Comparison of ENCODE assay signal across 9 mouse cellular contexts in the genomic region with DNA sequence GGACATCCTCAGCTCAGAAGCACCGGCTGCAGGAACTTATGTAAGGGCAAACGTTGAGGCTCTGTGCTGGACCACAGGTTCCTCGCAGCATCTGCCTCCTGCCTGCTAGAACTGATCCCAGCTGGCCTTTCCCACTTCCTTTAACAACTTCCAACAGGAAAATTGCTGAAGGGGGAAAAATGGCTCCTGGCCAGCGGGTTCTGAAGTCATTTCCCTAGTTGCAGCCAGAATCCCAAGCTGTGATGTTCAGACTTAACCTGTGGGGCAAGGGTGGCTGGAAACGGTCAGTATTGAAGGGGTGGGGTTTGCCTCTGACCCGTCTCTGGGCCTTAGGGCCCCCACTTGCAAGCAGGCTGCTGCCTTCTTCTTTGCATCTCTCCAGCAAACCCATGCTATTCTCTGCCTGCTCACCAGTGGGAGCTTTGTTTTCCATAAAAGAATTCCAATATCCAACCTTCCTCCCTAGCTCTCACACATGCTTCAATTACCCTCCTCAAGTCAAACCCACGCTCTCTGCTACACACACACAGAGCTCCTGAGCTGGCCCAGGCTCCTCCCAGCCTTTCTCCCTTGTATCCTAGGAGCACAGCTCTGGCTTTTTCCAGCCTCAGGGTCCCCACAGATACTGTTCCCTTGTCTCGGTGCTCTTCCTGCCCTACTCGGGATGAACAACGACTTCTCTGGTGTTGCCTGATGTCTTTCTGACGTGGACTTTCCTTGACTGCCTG.
DNase-seq lines count a peak whose midpoint lies in the region; ATAC-seq lines count a peak whose summit lies in the region.
"Had no signal": no experiment of that assay in that cellular context is flagged by ENCODE, and none has a peak within 500 bp of the region (broad histone marks: within the 10 kb centered on the region; RNA-seq: fewer than 3 reads in every experiment).

No protein-coding gene starts in this region.

- ATAC-seq in heart, embryonic 15.5 days (replicated peaks; ENCODE audit: insufficient number of reproducible peaks, insufficient read depth, low FRiP score, low read depth): peak; percentile 50; the same call in 1 of the 2 replicates
- no peak for ATAC-seq in megakaryocyte-erythroid progenitor cell, adult 5-6 weeks (replicated peaks; ENCODE audit: low FRiP score, low TSS enrichment, poor library complexity, severe bottlenecking)
- ATAC-seq in forebrain, embryonic 15.5 days (replicated peaks): no peak

- DNase-seq in ovary, postnatal 14 days (ENCODE audit: low spot score): peak; percentile 38
- DNase-seq in ovary, adult 18-20 months (ENCODE audit: low spot score): no peak
- no peak for DNase-seq in limb, embryonic 10.5 days (ENCODE audit: low spot score)
- DNase-seq in testis, postnatal 14 days (ENCODE audit: low spot score): no peak
- no peak for DNase-seq in cerebellum, adult 11-12 months

- no peaks in the 10 kb centered on the region for H3K27me3 ChIP-seq in heart, embryonic 15.5 days
- H3K27me3 ChIP-seq in limb, embryonic 10.5 days (ENCODE audit: low read depth, poor library complexity, severe bottlenecking): no peaks in the 10 kb centered on the region
- no peaks in the 10 kb centered on the region for H3K27me3 ChIP-seq in forebrain, embryonic 15.5 days
- H3K27me3 ChIP-seq: hindbrain, embryonic 15.5 days had no signal

- no peaks in the 10 kb centered on the region for H3K36me3 ChIP-seq in heart, embryonic 15.5 days
- no peaks in the 10 kb centered on the region for H3K36me3 ChIP-seq in limb, embryonic 10.5 days
- no peaks in the 10 kb centered on the region for H3K36me3 ChIP-seq in forebrain, embryonic 15.5 days
- H3K36me3 ChIP-seq: hindbrain, embryonic 15.5 days had no signal

- no peaks in the 10 kb centered on the region for H3K9me3 ChIP-seq in heart, embryonic 15.5 days (replicated peaks)
- H3K9me3 ChIP-seq in limb, embryonic 10.5 days (replicated peaks): no peaks in the 10 kb centered on the region
- no peaks in the 10 kb centered on the region for H3K9me3 ChIP-seq in forebrain, embryonic 15.5 days
- H3K9me3 ChIP-seq: hindbrain, embryonic 15.5 days had no signal

- H3K4me3 ChIP-seq in heart, embryonic 15.5 days: no peak overlapping the region
- no peak overlapping the region for H3K4me3 ChIP-seq in limb, embryonic 10.5 days
- no peak overlapping the region for H3K4me3 ChIP-seq in forebrain, embryonic 15.5 days
- H3K4me3 ChIP-seq: hindbrain, embryonic 15.5 days had no signal

- WGBS in heart, embryonic 15.5 days: 59% methylated on average over 11 of the region's 11 CpGs
- WGBS in limb, embryonic 10.5 days: 79% methylated on average over 11 of the region's 11 CpGs
- 69% methylated on average over 11 of the region's 11 CpGs for WGBS in forebrain, embryonic 15.5 days

- peak overlapping the region; percentile 75 for H3K27ac ChIP-seq in heart, embryonic 15.5 days
- peak overlapping the region; percentile 11; the same call in 1 of the 2 replicates for H3K27ac ChIP-seq in limb, embryonic 10.5 days
- H3K27ac ChIP-seq in forebrain, embryonic 15.5 days (replicated peaks): no peak overlapping the region; the same call in 1 of the 2 replicates
- H3K27ac ChIP-seq: hindbrain, embryonic 15.5 days had no signal

- no peak overlapping the region for H3K4me2 ChIP-seq in heart, embryonic 15.5 days
- H3K4me2 ChIP-seq in forebrain, embryonic 15.5 days (replicated peaks): no peak overlapping the region
- H3K4me2 ChIP-seq: hindbrain, embryonic 15.5 days had no signal

- peaks cover 63% of the 10 kb centered on the region for H3K4me1 ChIP-seq in heart, embryonic 15.5 days (replicated peaks)
- H3K4me1 ChIP-seq in limb, embryonic 10.5 days: peaks cover 18% of the 10 kb centered on the region
- H3K4me1 ChIP-seq in forebrain, embryonic 15.5 days: peaks cover 18% of the 10 kb centered on the region

- H3K9ac ChIP-seq in heart, embryonic 15.5 days: no peak overlapping the region
- H3K9ac ChIP-seq in forebrain, embryonic 15.5 days (replicated peaks): no peak overlapping the region
- H3K9ac ChIP-seq: hindbrain, embryonic 15.5 days had no signal
